Mouse (Mus musculus) heart, adult 8-10 months (tissue): ENCODE measurements around the gene Mccc1. TPM values are rescaled to one million over a fixed set of nuclear protein-coding genes. Genes with fewer than 3 reads are reported as not detected.

Experiments used
- DNase-seq: peaks from one replicate; pipeline ENCODE4 v3.0.0; 2022; ENCODE audit warnings: low spot score
- total RNA-seq, 4 experiments: library from RNA; stranded (reverse); gene quantifications; 2 replicates each; pipeline ENCODE4 v1.2.4; 2022

Mccc1 gene
- total RNA-seq, 4 experiments from 2014 or later = 92.8 to 107 (median 94.9) TPM

- no peak for DNase-seq
Observed at GRCm38 (mm10) chr3:35922522-35922921, 78.0 kb downstream of the Mccc1 start.

GRCm38 (mm10) chr3:35918229-35918628, 82.2 kb downstream of the Mccc1 start:
- no peak for DNase-seq

Other genes starting within 250 kb of the Mccc1 start
- gene Atp11b, start 246.6 kb downstream of the Mccc1 start, total RNA-seq = 10 to 100 TPM; 20.4 to 26.0 (median 20.6) TPM
- gene Dcun1d1, start 63.2 kb downstream of the Mccc1 start, total RNA-seq = 10 to 100 TPM; 52.1 to 56.2 (median 54.0) TPM
- gene Ccdc144b, start 52.9 kb upstream of the Mccc1 start, total RNA-seq = not detected
- 10 to 100 TPM; 39.1 to 47.6 (median 42.0) TPM for gene Acad9, start 65.3 kb upstream of the Mccc1 start, total RNA-seq
- 1 to 10 TPM; 3.0 to 4.7 (median 4.1) TPM for gene D3Ertd254e, start 150.3 kb upstream of the Mccc1 start, total RNA-seq
- not detected for gene Qrfpr, start 221.6 kb upstream of the Mccc1 start, total RNA-seq